Mouse (Mus musculus) neural tube, embryonic 12.5 days (tissue): ENCODE data around the gene Plekhm2. TPM values are rescaled to one million over a fixed set of nuclear protein-coding genes. Genes with fewer than 3 reads are reported as not detected.

Experiments used
- ATAC-seq: fragments of 200-750 bp; cut with Nextera tagmentation; 2 replicates; pipeline ENCODE4 v1.8.0; 2017; ENCODE audit warnings: low read depth, mild to moderate bottlenecking, moderate TSS enrichment, moderate library complexity; ENCODE audit not compliant: low FRiP score
- H3K27ac ChIP-seq: fragments of 300-500 bp; sonication (generic); 2 replicates; pipeline ENCODE4 v1.5.1; 2016
- H3K27me3 ChIP-seq: fragments of 300-500 bp; sonication (generic); replicated peaks from 2 replicates; pipeline ENCODE4 v1.6.1; 2016; ENCODE audit warnings: mild to moderate bottlenecking
- H3K36me3 ChIP-seq: fragments of 300-500 bp; sonication (generic); 2 replicates; pipeline ENCODE4 v1.6.1; 2016; ENCODE audit warnings: mild to moderate bottlenecking
- H3K4me1 ChIP-seq: fragments of 300-500 bp; sonication (generic); 2 replicates; pipeline ENCODE4 v1.6.1; 2016
- H3K4me2 ChIP-seq: fragments of 300-500 bp; sonication (generic); replicated peaks from 2 replicates; pipeline ENCODE4 v1.6.1; 2016; ENCODE audit warnings: mild to moderate bottlenecking
- H3K4me3 ChIP-seq: fragments of 300-500 bp; sonication (generic); 2 replicates; pipeline ENCODE4 v1.5.1; 2016
- H3K9ac ChIP-seq: fragments of 300-500 bp; sonication (generic); 2 replicates; pipeline ENCODE4 v1.6.1; 2016; ENCODE audit warnings: mild to moderate bottlenecking
- H3K9me3 ChIP-seq: fragments of 300-500 bp; sonication (generic); 2 replicates; pipeline ENCODE4 v1.6.1; 2016; ENCODE audit warnings: mild to moderate bottlenecking
- WGBS: fragments of 180-500 bp; shearing (Covaris S2); methylation state at CpG from one replicate; pipeline ENCODE4 v1.1.7; 2016; 5-methylcytosine and 5-hydroxymethylcytosine counted together
- polyA plus RNA-seq: library from polyadenylated mRNA; unstranded; fragments of >200 nt; fragmentation: Nextera tagmentation; extraction: Ambion mirVana; gene quantifications from 2 replicates; pipeline ENCODE4 v1.2.1, GENCODE M21; 2016

Plekhm2 gene
- polyA plus RNA-seq, 1 experiment from 2014 or later: 7.4 TPM

- H3K4me2 ChIP-seq: peak overlapping the region; percentile 55
- no peak overlapping the region for H3K27ac ChIP-seq
- 0 out of 2 replicates have a peak, but pooled peaks cover 4% of the 10 kb centered on the region for H3K27me3 ChIP-seq
- peak; percentile 43; the same call in 1 of the 2 replicates for ATAC-seq
- H3K9ac ChIP-seq: 0 out of 2 replicates have a peak overlapping the region, but pooled peaks have one; percentile 26
- H3K9me3 ChIP-seq: no peaks in the 10 kb centered on the region
- H3K36me3 ChIP-seq: no peaks in the 10 kb centered on the region
- peak overlapping the region; percentile 15; the same call in 1 of the 2 replicates for H3K4me3 ChIP-seq
- 3% methylated on average over 20 of the region's 20 CpGs for WGBS
- H3K4me1 ChIP-seq: peaks cover 14% of the 10 kb centered on the region
Measured at GRCm38 (mm10) chr4:141617299-141617698, 47.4 kb downstream of the Plekhm2 start.

GRCm38 (mm10) chr4:141616811-141617210 is 47.9 kb downstream of the Plekhm2 start:
- ATAC-seq: no peak
- Histone ChIP-seq H3K36me3 (no peaks in the 10 kb centered on the region), H3K27ac (no peak overlapping the region), H3K9ac (no peak overlapping the region), H3K4me1 (peaks cover 14% of the 10 kb centered on the region), H3K9me3 (no peaks in the 10 kb centered on the region), H3K4me2 (no peak overlapping the region), H3K4me3 (no peak overlapping the region), H3K27me3 (0 out of 2 replicates have a peak, but pooled peaks cover 4% of the 10 kb centered on the region)
- 72% methylated on average over 6 of the region's 6 CpGs for WGBS

GRCm38 (mm10) chr4:141614946-141615345 is 49.8 kb downstream of the Plekhm2 start:
- ATAC-seq: no peak
- WGBS: 84% methylated on average over 14 of the region's 14 CpGs
- H3K27ac ChIP-seq: no peak overlapping the region
- H3K27me3 ChIP-seq: 0 out of 2 replicates have a peak, but pooled peaks cover 4% of the 10 kb centered on the region
- H3K36me3 ChIP-seq: no peaks in the 10 kb centered on the region
- no peak overlapping the region for H3K4me3 ChIP-seq
- no peaks in the 10 kb centered on the region for H3K9me3 ChIP-seq
- H3K4me1 ChIP-seq: peaks cover 14% of the 10 kb centered on the region
- no peak overlapping the region for H3K9ac ChIP-seq
- H3K4me2 ChIP-seq: no peak overlapping the region

- WGBS: 92% methylated on average over 6 of the region's 6 CpGs
- Histone ChIP-seq H3K4me1 (no peaks in the 10 kb centered on the region), H3K4me3 (no peak overlapping the region)
Measured at GRCm38 (mm10) chr4:141609538-141609937, 55.2 kb downstream of the Plekhm2 start.

GRCm38 (mm10) chr4:141605861-141606260 is 58.8 kb downstream of the Plekhm2 start, which contains the start of gene Fblim1:
TSS of gene Fblim1 (minus strand) at chr4:141606096.
- Histone ChIP-seq H3K27me3 (no peaks in the 10 kb centered on the region), H3K27ac (no peak within 1 kb of the TSS), H3K9me3 (no peaks in the 10 kb centered on the region), H3K4me1 (no peaks in the 10 kb centered on the region), H3K9ac (no peak within 1 kb of the TSS), H3K36me3 (no peaks in the 10 kb centered on the region), H3K4me2 (no peak within 1 kb of the TSS), H3K4me3 (no peak within 1 kb of the TSS)
- 85% methylated on average over 11 of the region's 11 CpGs for WGBS
- ATAC-seq: no peak

More at GRCm38 (mm10) chr4:141609538-141609937, 55.2 kb downstream of the Plekhm2 start:
- Histone ChIP-seq H3K9me3 (no peaks in the 10 kb centered on the region), H3K36me3 (no peaks in the 10 kb centered on the region), H3K9ac (no peak overlapping the region), H3K27ac (no peak overlapping the region), H3K4me2 (no peak overlapping the region), H3K27me3 (no peaks in the 10 kb centered on the region)
- no peak for ATAC-seq

- H3K9ac ChIP-seq: no peak overlapping the region
- no peak overlapping the region for H3K4me3 ChIP-seq
- H3K36me3 ChIP-seq: no peaks in the 10 kb centered on the region
- H3K4me1 ChIP-seq: no peaks in the 10 kb centered on the region
- H3K27me3 ChIP-seq: peaks cover 3% of the 10 kb centered on the region; the same call in 1 of the 2 replicates
- H3K27ac ChIP-seq: no peak overlapping the region
- H3K9me3 ChIP-seq: no peaks in the 10 kb centered on the region
- H3K4me2 ChIP-seq: no peak overlapping the region
- WGBS: 91% methylated on average over 5 of the region's 5 CpGs
- ATAC-seq: no peak
Measured at GRCm38 (mm10) chr4:141605421-141605820, 59.3 kb downstream of the Plekhm2 start.

GRCm38 (mm10) chr4:141604493-141604892 is 60.2 kb downstream of the Plekhm2 start:
- WGBS: 77% methylated on average over 8 of the region's 8 CpGs
- Histone ChIP-seq H3K27me3 (peaks cover 12% of the 10 kb centered on the region), H3K36me3 (no peaks in the 10 kb centered on the region), H3K4me2 (no peak overlapping the region), H3K9me3 (no peaks in the 10 kb centered on the region), H3K9ac (no peak overlapping the region), H3K4me3 (no peak overlapping the region), H3K4me1 (peaks cover 6% of the 10 kb centered on the region; the same call in 1 of the 2 replicates), H3K27ac (no peak overlapping the region)
- ATAC-seq: no peak

- Histone ChIP-seq H3K9me3 (no peaks in the 10 kb centered on the region), H3K36me3 (no peaks in the 10 kb centered on the region), H3K27ac (no peak overlapping the region), H3K27me3 (peaks cover 13% of the 10 kb centered on the region), H3K4me3 (no peak overlapping the region), H3K4me1 (peaks cover 11% of the 10 kb centered on the region; the same call in 1 of the 2 replicates), H3K4me2 (no peak overlapping the region), H3K9ac (no peak overlapping the region)
- 78% methylated on average over 4 of the region's 4 CpGs for WGBS
- ATAC-seq: no peak
Measured at GRCm38 (mm10) chr4:141603921-141604320, 60.8 kb downstream of the Plekhm2 start.

- 84% methylated on average over 11 of the region's 11 CpGs for WGBS
- Histone ChIP-seq H3K4me3 (no peak overlapping the region), H3K27ac (no peak overlapping the region), H3K9me3 (no peaks in the 10 kb centered on the region), H3K4me1 (peaks cover 21% of the 10 kb centered on the region), H3K27me3 (peaks cover 13% of the 10 kb centered on the region), H3K36me3 (no peaks in the 10 kb centered on the region), H3K4me2 (no peak overlapping the region), H3K9ac (no peak overlapping the region)
- no peak for ATAC-seq
Measured at GRCm38 (mm10) chr4:141602523-141603223, 62.0 kb downstream of the Plekhm2 start.

- Histone ChIP-seq H3K27ac (no peak overlapping the region), H3K4me1 (peaks cover 21% of the 10 kb centered on the region), H3K27me3 (peaks cover 13% of the 10 kb centered on the region), H3K9ac (no peak overlapping the region), H3K4me2 (no peak overlapping the region), H3K36me3 (no peaks in the 10 kb centered on the region), H3K9me3 (no peaks in the 10 kb centered on the region), H3K4me3 (no peak overlapping the region)
- 71% methylated on average over 12 of the region's 12 CpGs for WGBS
- no peak for ATAC-seq
Measured at GRCm38 (mm10) chr4:141601148-141601862, 63.4 kb downstream of the Plekhm2 start.

- H3K9me3 ChIP-seq: no peaks in the 10 kb centered on the region
- WGBS: 20% methylated on average over 6 of the region's 6 CpGs
- H3K9ac ChIP-seq: no peak overlapping the region
- no peak overlapping the region for H3K27ac ChIP-seq
- peaks cover 21% of the 10 kb centered on the region for H3K4me1 ChIP-seq
- H3K4me2 ChIP-seq: 0 out of 2 replicates have a peak overlapping the region, but pooled peaks have one; percentile 90
- peak overlapping the region; percentile 52; the same call in 1 of the 2 replicates for H3K4me3 ChIP-seq
- no peak for ATAC-seq
- H3K36me3 ChIP-seq: no peaks in the 10 kb centered on the region
- H3K27me3 ChIP-seq: peaks cover 13% of the 10 kb centered on the region
Measured at GRCm38 (mm10) chr4:141600364-141600763, 64.3 kb downstream of the Plekhm2 start.
